Mouse (Mus musculus): ENCODE data around the gene Mlf2. TPM values are rescaled to one million over a fixed set of nuclear protein-coding genes. Genes with fewer than 3 reads are reported as not detected.

Gene Mlf2
- total and polyA plus RNA-seq, 3 experiments = 116 to 203 (median 124) TPM

DNA sequence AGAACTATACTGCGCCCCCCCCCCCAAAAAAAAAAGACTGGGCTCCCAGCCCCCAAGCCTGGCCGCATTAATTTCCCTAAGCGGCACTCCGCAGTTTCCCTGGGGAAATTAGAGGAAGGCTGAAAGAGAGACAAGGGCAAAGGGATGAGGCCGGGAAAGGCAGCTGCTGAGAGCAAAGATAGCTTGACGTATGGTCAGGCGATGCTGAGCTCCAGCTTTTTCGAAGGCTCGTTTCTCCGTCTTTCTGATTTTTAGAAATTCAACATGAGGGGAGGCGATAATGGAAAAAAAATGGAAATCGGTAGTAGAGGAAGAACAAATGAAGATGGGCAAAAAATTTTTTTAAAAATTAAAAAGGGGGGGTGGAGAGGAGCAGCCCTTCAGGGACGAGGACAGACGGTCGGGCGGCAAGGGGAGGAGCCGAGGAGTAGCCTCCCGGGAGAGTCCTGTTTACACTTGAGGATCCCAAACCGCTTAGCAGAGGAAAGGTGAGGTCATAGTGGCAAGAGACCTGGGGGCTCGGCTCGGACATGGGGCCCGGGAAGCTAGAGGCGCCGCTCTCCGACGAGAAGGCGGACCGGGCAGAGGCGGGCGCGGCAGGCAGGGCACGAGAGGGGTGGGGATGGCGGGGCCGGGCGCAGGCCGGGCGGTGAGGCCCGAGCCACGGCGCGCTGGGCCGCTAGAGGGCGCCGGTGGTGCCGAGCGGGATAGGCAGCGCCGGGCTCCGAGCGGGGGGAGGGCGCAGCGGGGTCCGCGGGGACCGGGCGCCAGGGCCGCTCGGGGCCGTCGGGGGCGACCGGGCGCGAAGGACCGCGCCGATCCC is 14.3 kb upstream of the Mlf2 start:
- H3K4me2 ChIP-seq (ENCODE audit: insufficient read depth, low read depth, poor library complexity, severe bottlenecking) = peak overlapping the region; percentile 48
- H3K4me1 ChIP-seq (ENCODE audit: control insufficient read depth in 1 of 2, insufficient read depth in 2 of 2) = peaks cover 7 to 58% of the 10 kb centered on the region in 2 experiments
- H3K79me2 ChIP-seq (replicated peaks; ENCODE audit: control insufficient read depth, extremely low read depth, insufficient read depth, poor library complexity, severe bottlenecking) = no peaks in the 10 kb centered on the region
- dilution Hi-C loops (cut with MboI; ENCODE audit: extremely low pct_ligation_motif_present, extremely low pct_unique_long_range_greater_than_20kb, low sequenced_read_pairs) = no loop called here
- no peak overlapping the region for H3K27ac ChIP-seq (ENCODE audit: insufficient read depth, low read depth)
- peak; percentile 66 for DNase-seq (ENCODE audit: extremely low read depth)
- peaks cover 0 to 11% of the 10 kb centered on the region in 2 experiments for H3K36me3 ChIP-seq (replicated peaks in 1 of 2; ENCODE audit: control insufficient read depth in 1 of 2, insufficient read depth in 1 of 2, low read length in 1 of 2)
- H3K9me3 ChIP-seq (replicated peaks; ENCODE audit: low read length) = no peaks in the 10 kb centered on the region
- H3K27me3 ChIP-seq (replicated peaks) = peaks cover 10% of the 10 kb centered on the region
- peak overlapping the region; percentile 54 to 82 (median 66) for H3K4me3 ChIP-seq (replicated peaks in 1 of 3; ENCODE audit: low read depth in 2 of 3, low read length in 2 of 3, poor library complexity in 1 of 3)
- H3K9ac ChIP-seq (ENCODE audit: insufficient read depth, low read depth) = peak overlapping the region; percentile 86
- TF ChIP-seq SIN3A (IDR thresholded peaks at IDR 0.05; ENCODE audit: low read length) (peak; percentile 64), ELF1 (IDR thresholded peaks at IDR 0.05; ENCODE audit: low read depth, low read length) (no peak), BHLHE40 (IDR thresholded peaks at IDR 0.05; ENCODE audit: low read depth, low read length) (peak; percentile 56), JUN (IDR thresholded peaks at IDR 0.05; ENCODE audit: insufficient read depth, low read depth, low read length) (no peak), UBTF (IDR thresholded peaks at IDR 0.05; ENCODE audit: low read depth, low read length) (peak; percentile 94), MXI1 (IDR thresholded peaks at IDR 0.05; ENCODE audit: low read depth, low read length) (no peak; the same call in 1 of the 2 replicates), IRF4 (IDR thresholded peaks at IDR 0.05; ENCODE audit: low read depth, low read length) (no peak; the same call in 1 of the 2 replicates), MAZ (IDR thresholded peaks at IDR 0.05; ENCODE audit: low read depth, low read length) (peak; percentile 51; the same call in 1 of the 2 replicates), CTCF (conservative IDR thresholded peaks at IDR 0.05 in 1 of 2, IDR thresholded peaks at IDR 0.05 in 1 of 2; ENCODE audit: low read depth in 2 of 2, low read length in 2 of 2) (peak in 1 of 2 experiments; percentile 75; a peak in 2 of 4 replicates), SMC3 (IDR thresholded peaks at IDR 0.05; ENCODE audit: low read depth, low read length) (peak; percentile 55)
- in situ Hi-C loops (cut with MboI; ENCODE audit: low pct_ligation_motif_present, low pct_unique_long_range_greater_than_20kb, low sequenced_read_pairs) = no loop called here

- H3K27ac ChIP-seq (ENCODE audit: insufficient read depth, low read depth) = no peak overlapping the region
- peaks cover 10% of the 10 kb centered on the region for H3K27me3 ChIP-seq (replicated peaks)
- H3K9ac ChIP-seq (ENCODE audit: insufficient read depth, low read depth) = peak overlapping the region; percentile 86
- H3K79me2 ChIP-seq (replicated peaks; ENCODE audit: control insufficient read depth, extremely low read depth, insufficient read depth, poor library complexity, severe bottlenecking) = no peaks in the 10 kb centered on the region
- H3K4me1 ChIP-seq (ENCODE audit: control insufficient read depth in 1 of 2, insufficient read depth in 2 of 2) = peaks cover 7 to 59% of the 10 kb centered on the region in 2 experiments
- H3K4me3 ChIP-seq (replicated peaks in 1 of 3; ENCODE audit: low read depth in 2 of 3, low read length in 2 of 3, poor library complexity in 1 of 3) = peak overlapping the region; percentile 35 to 82 (median 66)
- no peak for TF ChIP-seq USF2 (conservative IDR thresholded peaks at IDR 0.05; ENCODE audit: low read depth, low read length)
- TF ChIP-seq CHD1 (IDR thresholded peaks at IDR 0.05; ENCODE audit: low read depth, low read length) = no peak
- peak; percentile 51; the same call in 1 of the 2 replicates for TF ChIP-seq MAZ (IDR thresholded peaks at IDR 0.05; ENCODE audit: low read depth, low read length)
- no peak for TF ChIP-seq JUN (IDR thresholded peaks at IDR 0.05; ENCODE audit: insufficient read depth, low read depth, low read length)
- no peak for TF ChIP-seq ETS1 (conservative IDR thresholded peaks at IDR 0.05; ENCODE audit: low read depth, low read length)
- TF ChIP-seq EP300 (IDR thresholded peaks at IDR 0.05; ENCODE audit: low read length) = no peak
- no peak for TF ChIP-seq MAFK (IDR thresholded peaks at IDR 0.05; ENCODE audit: insufficient replicate concordance, low read length)
- TF ChIP-seq ZMIZ1 (IDR thresholded peaks at IDR 0.05; ENCODE audit: low read depth, low read length) = no peak
- TF ChIP-seq CTCF (conservative IDR thresholded peaks at IDR 0.05 in 1 of 2, IDR thresholded peaks at IDR 0.05 in 1 of 2; ENCODE audit: low read depth in 2 of 2, low read length in 2 of 2) = no peak
- no peak for TF ChIP-seq JUND (conservative IDR thresholded peaks at IDR 0.05; ENCODE audit: low read depth, low read length)
- no peak for TF ChIP-seq BHLHE40 (IDR thresholded peaks at IDR 0.05; ENCODE audit: low read depth, low read length)
- TF ChIP-seq NELFE (IDR thresholded peaks at IDR 0.05; ENCODE audit: low read depth, low read length) = peak; percentile 21; the same call in 1 of the 2 replicates
- no peak for TF ChIP-seq USF1 (IDR thresholded peaks at IDR 0.05; ENCODE audit: low read depth, low read length)
- peak; percentile 42; the same call in 1 of the 2 replicates for TF ChIP-seq POLR2A (IDR thresholded peaks at IDR 0.05; ENCODE audit: low read depth, low read length)
- H3K4me2 ChIP-seq (ENCODE audit: insufficient read depth, low read depth, poor library complexity, severe bottlenecking) = peak overlapping the region; percentile 93
- dilution Hi-C loops (cut with MboI; ENCODE audit: extremely low pct_ligation_motif_present, extremely low pct_unique_long_range_greater_than_20kb, low sequenced_read_pairs) (no loop called here), in situ Hi-C loops (cut with MboI; ENCODE audit: low pct_ligation_motif_present, low pct_unique_long_range_greater_than_20kb, low sequenced_read_pairs) (no loop called here)
- peaks cover 0 to 11% of the 10 kb centered on the region in 2 experiments for H3K36me3 ChIP-seq (replicated peaks in 1 of 2; ENCODE audit: control insufficient read depth in 1 of 2, insufficient read depth in 1 of 2, low read length in 1 of 2)
- DNase-seq (ENCODE audit: extremely low read depth) = peak; percentile 33
- no peaks in the 10 kb centered on the region for H3K9me3 ChIP-seq (replicated peaks; ENCODE audit: low read length)
Measured at GRCm38 (mm10) chr6:124917518-124918330, 13.5 kb upstream of the Mlf2 start.

All from CH12.LX (cell line).